Mouse (Mus musculus) monocyte, adult 2 months (primary cell): ENCODE results near the gene Tlr9.
A peak's percentile ranks its signal among the peaks of the same experiment; 100 is the strongest.

Experiments
- DNase-seq, 2 experiments: peaks; one replicate each; pipeline ENCODE4 v3.0.0; 2022; ENCODE audit warnings: low spot score in 2 of 2, low read depth in 1 of 2

The Tlr9 gene

DNA sequence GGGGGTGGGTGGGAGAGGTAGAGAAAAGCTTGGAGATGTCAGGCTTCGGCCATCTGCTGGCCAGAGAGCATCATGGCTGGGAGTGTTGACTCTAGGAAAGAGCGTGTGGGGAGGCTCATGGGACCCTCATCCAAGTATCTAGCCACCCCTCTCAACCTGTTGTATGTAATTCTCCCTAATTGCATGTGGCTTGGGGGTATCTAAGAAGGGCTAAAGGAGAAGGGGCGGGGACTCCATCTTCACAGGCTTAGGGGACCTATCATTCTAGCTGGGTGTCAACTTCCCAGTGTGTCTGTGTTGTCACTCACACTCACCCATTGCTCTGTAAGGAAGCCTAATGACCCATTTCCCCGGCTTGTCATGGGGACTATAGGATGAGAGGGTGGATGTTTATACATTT lies 9.4 kb downstream of the Tlr9 start:
- DNase-seq: no peak

DNA sequence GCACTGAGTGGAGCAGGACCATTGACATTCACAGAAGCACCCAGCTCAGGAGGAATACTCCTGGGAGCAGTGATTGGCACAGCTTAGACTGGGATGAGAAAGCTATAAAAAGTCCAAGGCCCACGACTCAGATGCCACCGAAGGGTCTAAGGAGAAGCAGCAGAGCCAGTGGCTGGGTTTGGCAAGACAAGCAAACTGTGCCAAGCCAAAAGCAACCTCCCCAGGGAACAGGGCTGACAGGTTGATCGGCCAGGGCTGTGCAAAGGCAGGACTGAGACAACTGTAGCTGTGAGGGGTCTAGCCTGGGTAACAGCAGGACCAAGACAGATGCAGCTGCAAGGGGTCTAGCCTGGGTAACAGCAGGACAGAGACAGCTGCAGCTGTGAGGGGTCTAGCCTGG lies 10.6 kb downstream of the Tlr9 start:
- DNase-seq: no peak

DNA sequence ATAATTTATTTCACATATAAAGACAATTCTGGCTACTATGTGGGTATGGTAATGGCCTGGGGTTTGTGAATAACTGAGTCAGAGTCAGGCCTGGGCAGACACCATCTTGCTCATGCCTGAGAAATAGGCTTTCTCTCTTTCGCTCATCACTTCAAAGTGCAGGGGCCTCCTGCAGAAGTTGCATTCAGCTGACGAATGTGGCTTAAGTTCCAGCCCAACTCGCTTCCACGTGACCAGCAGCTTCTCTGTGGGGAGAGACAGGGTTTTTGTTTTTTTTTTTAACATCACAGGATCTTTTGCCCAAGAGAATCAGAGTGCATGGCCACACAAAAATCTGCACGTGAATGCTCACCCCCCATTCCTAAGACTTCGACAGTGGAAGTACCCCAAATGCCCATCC lies 11.6 kb downstream of the Tlr9 start:
- no peak for DNase-seq

DNA sequence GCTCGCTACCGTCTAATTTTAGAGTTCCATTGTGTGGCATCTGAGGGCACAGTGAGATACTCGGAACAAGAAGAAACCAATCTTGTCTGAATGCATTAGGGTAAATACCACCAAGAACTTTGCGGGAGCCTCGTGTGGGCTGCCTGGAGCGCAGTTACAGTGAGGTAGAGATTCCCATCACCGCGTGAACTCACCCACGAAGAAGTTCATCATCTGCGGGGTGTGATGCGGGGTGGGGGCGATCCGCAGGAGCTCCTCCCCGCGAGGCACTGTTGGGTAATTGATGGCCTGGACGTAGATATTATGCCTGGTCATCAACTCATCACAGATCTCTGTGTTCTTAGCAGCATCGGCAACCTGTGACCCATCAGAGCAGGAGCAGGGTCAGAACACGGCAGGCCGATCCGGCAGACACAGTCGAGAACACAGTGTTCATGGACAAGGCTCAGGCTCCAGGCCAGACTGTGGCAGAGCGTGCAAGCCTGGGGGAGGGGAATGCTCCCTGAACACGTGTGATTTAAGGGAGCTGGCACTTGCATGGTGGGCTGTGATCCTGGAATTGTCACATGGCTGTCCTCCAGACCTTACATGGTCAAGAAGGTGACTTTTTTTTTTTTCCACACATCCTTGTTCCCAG lies 12.9 kb downstream of the Tlr9 start:
- no peak for DNase-seq

DNA sequence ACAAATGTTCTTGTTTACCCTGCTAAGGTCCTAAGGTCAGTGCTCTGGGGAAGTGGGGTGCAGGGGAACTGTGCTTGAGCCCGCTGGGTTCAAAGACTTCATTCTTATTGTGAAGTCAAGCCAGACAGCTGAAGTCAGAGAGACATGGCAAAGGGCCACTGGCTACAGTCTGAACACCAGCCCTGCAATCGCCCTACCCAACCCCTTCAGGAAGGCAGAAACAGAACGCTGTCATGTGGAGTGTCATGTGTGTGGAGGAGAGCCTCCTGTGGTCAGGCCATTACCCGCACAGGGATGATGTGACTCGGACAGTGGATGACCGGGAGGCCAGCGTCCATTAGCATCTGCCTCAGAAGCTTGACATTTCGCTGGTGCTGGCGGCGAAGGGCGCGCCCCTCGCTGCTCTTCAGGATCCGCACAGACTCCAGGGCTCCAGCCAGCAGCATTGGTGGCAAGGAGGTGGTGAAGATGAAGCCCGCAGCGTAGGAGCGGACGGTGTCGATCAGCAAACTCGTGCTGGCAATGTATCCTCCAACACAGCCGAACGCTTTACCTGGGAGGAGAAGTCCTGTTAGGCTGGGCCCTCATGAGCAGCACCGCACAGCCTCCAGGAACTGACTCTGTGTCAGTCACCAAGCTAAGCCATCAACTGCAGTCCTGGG lies 13.9 kb downstream of the Tlr9 start:
- no peak for DNase-seq

DNA sequence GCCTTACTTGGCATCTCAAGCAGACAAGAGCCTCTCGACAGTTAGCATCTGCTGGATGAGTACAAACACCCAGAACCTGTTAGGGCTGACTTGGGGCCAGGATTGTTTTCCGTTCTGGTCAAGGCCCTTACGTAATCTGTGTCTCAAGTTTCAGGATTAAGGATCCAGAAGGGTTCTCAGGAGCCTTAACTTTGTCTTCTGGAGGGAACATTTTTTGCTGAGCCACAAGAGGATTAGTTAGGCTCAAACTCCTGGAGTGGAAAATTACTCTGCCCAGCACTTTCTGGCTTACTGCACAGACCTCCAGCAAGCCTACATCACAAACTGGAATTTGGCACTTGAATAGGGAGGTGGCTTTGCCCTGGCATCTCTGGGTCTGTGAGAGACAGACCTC lies 14.4 kb downstream of the Tlr9 start:
- DNase-seq: no peak

DNA sequence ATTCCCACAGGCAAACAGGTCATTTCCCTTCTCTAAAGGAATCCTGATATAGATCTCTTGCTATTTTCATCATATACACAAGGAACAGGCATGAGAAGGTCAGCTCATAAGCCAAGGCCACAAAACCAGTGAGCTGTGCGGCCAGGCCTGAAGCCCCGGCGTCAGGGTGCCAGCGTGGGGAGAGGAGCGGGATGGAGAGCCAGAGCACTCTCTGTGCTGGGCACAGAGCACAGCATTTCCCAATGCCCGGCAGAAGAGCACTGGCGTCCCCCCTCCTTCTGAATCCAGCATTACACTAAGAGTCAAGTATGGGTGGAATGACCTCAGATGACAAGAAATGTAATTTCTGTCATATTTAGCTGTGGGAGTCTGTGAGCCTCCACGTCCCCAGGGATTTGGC lies 15.0 kb downstream of the Tlr9 start:
- no peak for DNase-seq

DNA sequence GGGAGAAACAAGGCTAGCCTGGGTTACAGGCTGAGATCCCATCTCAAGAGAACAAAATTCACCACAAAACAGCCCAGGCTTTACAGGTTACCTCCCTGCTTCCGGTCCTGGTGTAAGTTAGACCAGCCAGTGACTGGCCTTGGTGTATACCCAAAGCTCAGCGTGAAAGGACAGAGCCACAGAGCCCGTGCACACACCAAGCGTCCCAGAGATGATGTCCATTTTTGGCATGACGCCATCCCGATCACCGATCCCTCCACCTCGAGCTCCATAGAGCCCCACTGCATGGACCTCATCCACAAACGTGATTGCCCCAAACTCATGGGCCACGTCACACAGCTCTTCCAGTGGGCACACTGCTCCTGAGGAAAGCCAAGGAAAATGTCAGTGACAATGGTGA lies 15.5 kb downstream of the Tlr9 start:
- no peak for DNase-seq

DNA sequence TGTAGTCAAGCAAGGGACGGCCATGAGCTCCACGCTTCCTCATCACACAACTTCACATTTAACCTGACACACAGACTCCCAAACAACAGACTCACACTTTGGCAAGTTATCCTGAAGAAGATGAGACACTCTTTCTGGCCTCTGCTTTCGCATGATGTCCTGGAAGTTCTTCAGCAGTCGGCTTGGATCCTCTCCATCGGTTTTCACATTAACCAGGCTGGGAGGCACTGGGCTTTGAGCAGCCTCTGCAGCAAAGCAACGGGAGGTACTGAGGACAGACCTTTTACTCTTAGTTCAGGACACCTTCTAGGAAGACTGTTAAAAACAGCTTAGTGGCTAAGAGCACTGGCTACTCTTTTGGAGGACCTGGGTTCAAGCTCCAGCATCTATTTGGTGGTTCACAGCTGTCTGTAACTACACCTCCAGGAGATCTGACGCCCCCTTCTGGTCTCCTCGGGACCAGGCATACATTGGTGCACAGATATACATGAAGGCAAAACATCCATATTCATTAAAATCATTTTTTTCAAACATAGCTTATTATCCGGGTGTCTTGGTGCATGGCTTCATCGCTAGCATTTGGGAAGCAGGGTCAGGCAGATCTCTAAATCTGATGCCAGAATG lies 19.3 kb downstream of the Tlr9 start:
- DNase-seq: no peak

DNA sequence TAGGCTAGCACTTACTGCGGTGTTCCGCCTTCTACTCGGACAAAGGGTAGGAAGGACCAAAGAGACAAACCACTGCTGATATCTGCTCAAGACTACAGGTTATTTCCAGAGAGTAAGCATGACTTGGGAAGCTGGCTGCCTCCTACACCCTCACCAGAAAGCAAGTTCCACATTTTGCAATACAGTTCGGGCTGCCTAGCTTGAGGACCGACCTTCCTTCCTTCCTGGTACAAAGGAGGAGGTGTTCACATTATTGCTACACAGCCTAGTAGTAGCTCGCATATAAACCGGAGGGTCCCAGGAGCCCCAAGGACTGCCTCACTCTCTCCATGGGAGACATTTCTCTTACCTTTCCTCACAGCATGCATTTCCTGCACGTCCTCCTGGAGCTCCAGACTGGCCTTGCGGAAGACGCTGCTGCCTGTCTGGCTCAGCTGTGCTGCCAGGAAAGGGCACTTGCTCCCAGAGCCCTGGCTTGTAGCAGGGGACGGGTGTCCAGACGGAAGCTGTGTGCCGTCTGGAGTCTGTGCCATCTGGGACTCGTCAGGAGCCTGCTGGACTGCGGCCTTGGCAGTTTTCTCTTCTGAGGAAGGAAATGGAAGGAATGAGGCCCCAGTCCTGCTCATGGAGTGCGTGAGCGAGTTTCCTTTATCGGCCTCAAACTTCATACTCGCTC lies 20.6 kb downstream of the Tlr9 start:
- DNase-seq: no peak

DNA sequence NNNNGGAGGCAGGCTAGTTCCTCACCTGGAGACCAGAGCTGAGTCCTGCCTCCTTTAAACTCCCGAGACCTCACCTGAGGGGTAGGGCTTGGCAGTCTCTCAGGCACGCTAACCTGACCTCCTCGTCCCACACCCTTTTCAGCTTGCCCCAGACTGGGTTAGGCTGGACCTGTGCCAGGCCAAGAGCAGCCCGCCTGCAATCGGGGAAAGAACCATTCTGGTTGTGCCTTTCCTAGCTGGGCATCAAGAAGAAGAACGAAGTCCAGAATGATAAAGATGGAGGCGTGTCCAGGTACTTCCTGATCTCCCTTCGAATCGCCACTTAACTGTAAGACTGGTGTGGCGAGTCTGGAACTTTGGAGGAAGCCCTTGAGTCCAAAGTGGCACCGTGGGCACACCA lies 27.2 kb downstream of the Tlr9 start:
- no peak for DNase-seq

DNA sequence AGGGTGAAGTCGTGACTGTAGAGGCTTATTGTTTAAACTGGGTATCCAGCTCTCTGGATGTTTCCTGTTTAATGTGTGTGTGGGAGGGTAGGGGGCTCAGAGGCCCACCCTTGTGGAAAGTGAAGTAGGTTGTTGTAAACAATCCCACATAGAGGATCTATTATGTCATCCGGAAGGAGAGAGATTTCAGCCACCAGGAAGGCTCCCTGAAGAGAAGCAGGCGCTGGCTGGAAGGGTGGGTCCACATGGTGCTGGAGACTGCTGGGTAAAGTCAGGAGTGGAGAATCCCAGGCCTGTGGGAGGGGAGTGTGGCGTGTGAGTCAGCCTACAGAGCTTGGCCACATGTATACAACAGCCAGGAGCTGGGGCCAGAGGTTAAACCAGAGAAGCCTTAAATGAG lies 27.8 kb downstream of the Tlr9 start:
- DNase-seq: no peak

DNA sequence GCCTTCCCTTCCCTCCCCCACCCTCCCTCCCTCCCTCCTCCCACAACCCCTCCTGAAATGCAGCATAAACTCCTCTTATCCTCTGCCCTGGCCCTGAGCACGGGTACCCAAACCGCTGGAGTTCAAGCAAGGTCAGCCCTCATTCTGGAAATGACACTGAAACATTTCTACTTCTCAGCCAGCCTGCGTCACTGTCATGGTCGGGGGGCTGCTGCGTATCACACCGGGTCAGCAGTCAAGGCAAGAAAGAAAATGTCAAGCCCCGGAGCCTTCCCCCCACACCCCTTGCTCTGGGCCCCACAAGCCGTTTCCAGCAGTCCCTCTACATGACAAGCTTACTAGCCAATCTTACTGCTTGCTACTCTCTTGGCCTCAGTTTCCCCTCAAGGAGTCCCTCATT lies 28.7 kb downstream of the Tlr9 start:
- DNase-seq: no peak

DNA sequence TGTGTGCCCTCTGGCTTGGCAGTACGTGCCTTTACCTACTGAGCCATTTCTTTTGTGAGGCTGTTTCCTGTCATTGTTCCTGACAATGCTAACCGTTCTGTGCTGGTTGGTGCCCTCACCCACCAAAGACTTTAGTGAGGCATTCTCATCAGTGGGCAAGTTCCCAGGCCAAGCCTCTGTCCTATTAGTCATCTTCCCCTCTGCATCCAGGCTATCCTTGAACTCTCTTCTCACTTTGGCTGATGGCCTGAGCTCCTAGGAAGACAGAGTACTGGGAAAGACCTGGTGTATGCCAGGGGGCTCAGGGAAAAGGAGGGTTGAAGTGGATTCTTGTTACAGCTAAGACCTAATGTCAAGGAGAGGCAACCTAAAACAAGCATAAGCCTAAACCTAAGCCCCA lies 31.6 kb downstream of the Tlr9 start:
- no peak for DNase-seq

DNA sequence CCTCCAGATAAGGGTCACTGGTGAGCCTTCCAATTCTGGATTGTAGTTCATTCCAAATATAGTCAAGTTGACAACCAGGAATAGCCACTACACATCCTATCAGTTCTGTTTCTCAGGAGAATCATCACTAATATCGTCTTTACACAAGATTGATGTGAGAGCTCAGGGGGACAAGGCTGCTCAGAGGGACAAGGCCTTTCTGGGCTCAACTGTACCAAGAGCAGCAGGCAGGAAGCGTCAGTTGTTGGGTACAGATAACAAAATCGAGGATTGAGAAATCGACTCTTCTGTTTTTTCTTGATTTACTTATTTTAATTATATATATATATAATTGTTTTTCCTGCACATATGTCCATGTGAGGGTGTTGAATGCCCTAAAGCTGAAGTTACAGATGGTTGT lies 36.0 kb downstream of the Tlr9 start:
- no peak for DNase-seq

DNA sequence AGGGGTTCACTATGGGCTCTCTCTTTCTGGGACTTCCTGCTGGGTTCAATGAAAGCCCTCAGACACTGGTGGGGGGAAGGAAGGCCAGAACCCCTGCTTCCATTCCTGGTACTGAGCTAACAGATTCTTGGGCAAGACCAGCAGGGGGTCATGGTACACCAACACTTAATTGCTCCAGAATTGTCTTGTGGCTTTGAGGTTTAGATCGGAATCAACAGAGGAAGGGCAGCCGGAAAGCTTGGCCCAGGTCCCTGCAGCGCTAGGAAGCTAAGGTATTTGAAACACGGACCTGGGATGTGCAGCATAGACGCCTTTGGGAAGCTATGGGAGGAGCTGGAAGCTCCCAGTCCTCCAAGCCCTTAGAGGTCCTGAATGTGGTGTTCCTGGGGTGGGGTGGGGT lies 36.6 kb downstream of the Tlr9 start:
- DNase-seq: no peak

DNA sequence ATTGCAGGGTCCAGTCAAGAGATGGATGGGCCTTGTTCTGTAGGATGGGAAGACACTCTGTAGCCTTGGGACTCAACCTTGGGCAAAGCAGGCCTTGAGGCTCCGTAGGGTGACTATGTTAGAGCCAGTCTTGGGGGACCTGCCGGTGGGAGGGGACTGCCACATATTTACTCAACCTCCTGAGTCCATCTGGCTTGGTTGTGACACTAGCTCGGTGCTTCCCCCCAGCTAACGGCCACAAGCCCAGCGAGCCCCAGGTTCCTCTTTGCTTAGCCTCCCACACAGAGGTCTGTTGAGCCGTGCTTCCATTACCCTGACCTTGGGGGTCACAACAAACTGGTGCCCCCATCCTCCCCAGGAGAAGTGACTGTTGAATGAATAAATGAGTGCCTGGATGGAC lies 38.7 kb downstream of the Tlr9 start:
- DNase-seq: peak in 1 of 2 experiments; percentile 55

DNA sequence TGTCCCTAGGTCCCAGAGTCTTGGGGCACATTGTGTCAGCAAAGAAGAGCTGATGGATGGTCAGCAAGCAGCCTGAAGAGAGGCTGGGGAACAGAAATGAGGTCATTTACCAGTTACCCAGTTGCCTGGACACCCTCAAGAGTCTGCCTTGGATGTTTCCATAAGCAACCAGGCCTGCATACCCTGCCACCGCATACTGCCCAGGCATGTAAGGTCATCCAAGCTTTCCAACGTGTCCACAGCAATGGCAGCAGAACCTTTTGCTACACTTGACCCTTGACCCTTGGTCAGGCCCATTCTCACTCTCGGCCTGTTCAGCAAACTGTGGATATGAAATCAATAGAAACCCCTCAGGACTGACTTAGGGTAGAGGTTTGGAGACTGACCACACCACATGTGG lies 39.1 kb downstream of the Tlr9 start:
- no peak for DNase-seq

DNA sequence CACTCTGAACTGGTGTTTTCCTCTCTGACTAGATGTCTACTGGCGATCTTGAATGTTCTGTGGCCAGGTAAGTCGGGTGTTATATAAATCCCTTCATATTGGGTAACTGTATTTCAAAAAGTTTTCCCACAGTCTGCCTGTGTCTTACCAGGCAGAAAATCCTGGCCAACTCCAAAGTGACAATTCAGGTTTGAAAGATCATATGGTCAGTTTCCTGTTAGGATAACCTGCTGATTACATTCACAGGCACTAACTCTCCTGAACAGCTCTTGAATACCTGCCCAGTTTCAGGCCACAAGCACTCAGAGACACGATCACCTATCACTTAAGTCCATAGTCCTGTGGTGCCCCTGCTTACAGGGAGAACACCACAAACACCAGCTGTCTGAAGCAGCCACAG lies 39.7 kb downstream of the Tlr9 start:
- DNase-seq: no peak

DNA sequence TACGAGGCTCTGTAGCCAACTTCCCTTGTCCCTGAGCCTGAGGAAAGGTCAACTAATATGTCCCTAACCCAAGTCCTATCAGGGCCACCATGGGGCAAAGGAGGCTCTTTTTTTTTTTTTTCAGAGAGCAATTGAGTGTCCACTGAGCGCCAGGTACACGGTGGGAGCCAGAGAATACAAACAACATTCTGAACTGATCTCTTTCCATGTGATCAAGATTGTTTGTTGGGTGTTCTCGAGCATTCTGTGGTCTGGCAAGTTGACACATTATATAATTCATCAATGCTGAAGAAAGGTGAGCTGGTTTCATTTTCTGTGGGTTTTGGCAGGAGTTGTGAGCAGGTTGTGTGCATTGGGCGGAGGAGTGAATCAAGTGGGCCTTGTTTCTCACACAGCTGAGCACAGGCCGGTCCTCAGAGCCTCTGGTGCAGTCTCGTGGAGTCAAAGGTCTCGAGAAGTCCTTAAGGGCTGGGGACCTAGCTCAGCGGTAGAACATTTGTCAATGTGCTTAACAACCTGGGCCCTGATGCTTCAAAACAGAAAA lies 41.1 kb downstream of the Tlr9 start:
- DNase-seq: no peak

DNA sequence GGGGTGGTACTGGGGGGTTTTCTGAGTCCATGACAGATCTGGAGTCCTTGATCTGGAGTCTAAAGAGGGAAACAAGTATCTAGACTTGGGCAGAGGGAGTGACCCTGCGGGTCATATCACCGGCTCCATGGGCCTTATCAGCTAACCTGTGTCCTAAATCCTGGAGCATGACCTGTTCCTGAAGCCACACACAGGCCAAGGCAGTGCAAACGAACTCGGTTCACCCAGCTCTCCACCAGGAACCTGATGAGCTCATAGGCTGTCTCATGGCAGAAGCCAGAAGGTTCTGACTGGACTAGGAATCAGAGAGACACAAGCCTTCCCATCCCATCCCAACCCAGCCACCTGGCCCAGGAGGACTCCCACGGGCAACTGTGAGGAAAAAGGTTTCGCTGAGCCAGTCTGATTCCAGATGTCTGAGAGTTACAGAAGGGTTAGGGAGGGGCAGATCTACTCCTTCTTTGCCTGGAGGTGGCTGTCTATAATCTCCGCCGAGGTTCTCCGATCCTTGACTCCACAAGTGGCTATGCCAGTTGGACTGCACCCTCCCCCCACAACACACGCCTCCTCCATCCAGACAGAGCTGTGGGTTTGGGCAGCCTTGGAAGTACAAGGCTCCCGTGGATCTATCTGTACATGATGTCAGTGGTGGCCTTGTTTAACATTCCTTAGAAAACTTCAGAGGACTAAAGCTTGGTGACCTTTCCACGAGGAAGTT lies 43.1 kb downstream of the Tlr9 start:
- no peak for DNase-seq
